Comparison of ENCODE assay signal across 8 mouse cellular contexts in the genomic region with DNA sequence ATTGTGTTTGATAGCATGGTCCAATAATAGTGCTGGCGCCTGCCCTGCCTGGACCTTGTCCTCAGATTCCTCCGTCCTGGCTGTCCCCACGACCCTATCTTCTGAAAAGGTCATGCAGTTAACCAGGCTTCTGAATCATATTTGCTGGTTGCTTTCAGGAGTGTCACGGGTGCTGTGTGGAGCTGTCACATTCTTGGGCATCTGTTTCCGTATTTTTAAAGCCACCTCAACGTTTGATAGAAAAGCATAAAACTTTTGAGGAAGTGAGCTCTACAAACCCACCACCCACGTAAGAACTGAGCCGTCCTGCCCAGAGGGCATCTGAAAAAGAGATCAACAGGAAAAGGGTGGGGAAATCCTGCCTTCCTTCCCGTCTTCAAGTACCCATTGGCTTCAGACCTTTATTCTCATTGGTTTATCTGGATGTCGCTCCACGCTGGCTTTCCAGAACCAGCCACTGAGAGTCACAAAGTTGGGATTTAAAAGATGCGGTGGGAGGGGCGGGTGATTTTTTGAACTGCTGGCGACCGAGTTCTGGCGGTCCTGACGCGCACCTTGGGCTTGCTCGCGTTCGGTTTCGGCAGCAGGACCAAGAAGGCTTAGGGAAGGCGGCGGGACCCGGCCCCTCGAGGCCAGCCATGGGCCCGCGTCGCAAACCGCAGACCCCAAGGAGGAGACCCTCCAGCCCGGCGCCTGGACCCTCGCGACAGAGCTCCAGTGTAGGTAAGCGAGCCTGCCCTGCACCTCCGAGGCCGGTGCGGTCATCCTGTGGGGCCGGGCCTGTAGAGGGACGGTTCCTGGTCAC. TPM values are rescaled to one million over a fixed set of nuclear protein-coding genes. Genes with fewer than 3 reads are reported as not detected.
A peak's percentile ranks its signal among the peaks of the same experiment; 100 is the strongest.
DNase-seq lines count a peak whose midpoint lies in the region; ATAC-seq lines count a peak whose summit lies in the region.

A gene (plus strand): TSS at position 387 of the 805 bp plus-strand sequence.

- under 1% methylated on average over 40 of the region's 40 CpGs for WGBS in forebrain, embryonic 14.5 days
- WGBS in neural tube, embryonic 15.5 days: under 1% methylated on average over 40 of the region's 40 CpGs

- intact Hi-C loops in heart, postnatal 14 days (cut with DNase I): no loop called here

- H3K4me2 ChIP-seq in forebrain, embryonic 14.5 days (ENCODE audit: low read length): peak within 1 kb of the TSS; percentile 77
- peak within 1 kb of the TSS; percentile 95 for H3K4me2 ChIP-seq in neural tube, embryonic 15.5 days

- H3K4me1 ChIP-seq in forebrain, embryonic 14.5 days (ENCODE audit: control insufficient read depth, insufficient read depth, low read length): peaks cover 7% of the 10 kb centered on the region
- peaks cover 10% of the 10 kb centered on the region for H3K4me1 ChIP-seq in neural tube, embryonic 15.5 days

- peak within 1 kb of the TSS; percentile 46; the same call in 1 of the 2 replicates for H3K27ac ChIP-seq in forebrain, embryonic 14.5 days (ENCODE audit: low read depth, low read length)
- H3K27ac ChIP-seq in neural tube, embryonic 15.5 days (replicated peaks): peak within 1 kb of the TSS; percentile 73

- H3K36me3 ChIP-seq in forebrain, embryonic 14.5 days (ENCODE audit: control insufficient read depth, insufficient read depth, low read length): peaks cover 12% of the 10 kb centered on the region; the same call in 1 of the 2 replicates
- H3K36me3 ChIP-seq in neural tube, embryonic 15.5 days: no peaks in the 10 kb centered on the region

- peak within 1 kb of the TSS; percentile 79 for H3K9ac ChIP-seq in forebrain, embryonic 14.5 days (ENCODE audit: low read length)
- peak within 1 kb of the TSS; percentile 68 for H3K9ac ChIP-seq in neural tube, embryonic 15.5 days (replicated peaks)

- peak; percentile 97 for ATAC-seq in forebrain, embryonic 14.5 days
- peak; percentile 96 for ATAC-seq in neural tube, embryonic 15.5 days (ENCODE audit: low FRiP score)

- H3K4me3 ChIP-seq in forebrain, embryonic 14.5 days (ENCODE audit: low read depth, low read length): peak within 1 kb of the TSS; percentile 80
- peak within 1 kb of the TSS; percentile 81 for H3K4me3 ChIP-seq in neural tube, embryonic 15.5 days (replicated peaks)

- H3K27me3 ChIP-seq in forebrain, embryonic 14.5 days (replicated peaks; ENCODE audit: control insufficient read depth, insufficient read depth, low read length): no peaks in the 10 kb centered on the region
- H3K27me3 ChIP-seq in neural tube, embryonic 15.5 days (replicated peaks): no peaks in the 10 kb centered on the region

- peak; percentile 96 for DNase-seq in ES-CJ7 (ENCODE audit: low read depth, low spot score)
- peak; percentile 82 for DNase-seq in cerebellum, adult 11 months
- DNase-seq in forebrain, embryonic 14.5 days (ENCODE audit: low spot score): peak; percentile 98
- peak; percentile 82 to 87 for DNase-seq in heart, postnatal 14 days
- peak; percentile 95 for DNase-seq in layer of hippocampus, adult 11-12 months (ENCODE audit: low spot score)
- peak; percentile 92 to 97 for DNase-seq in lung, adult 18-20 months
- DNase-seq in testis, postnatal 14 days (ENCODE audit: low spot score): peak; percentile 92

- no peaks in the 10 kb centered on the region for H3K9me3 ChIP-seq in forebrain, embryonic 14.5 days (replicated peaks; ENCODE audit: control insufficient read depth, low read length)
- H3K9me3 ChIP-seq in neural tube, embryonic 15.5 days (replicated peaks): no peaks in the 10 kb centered on the region

RNA-seq across cellular contexts. Expression of the gene that starts here (rescaled TPM):
- polyA plus RNA-seq in forebrain, embryonic 14.5 days (2014; fragmentation: Nextera tagmentation; extraction: Ambion mirVana): 147 and 206 TPM in 2 replicates
- total RNA-seq in heart, postnatal 14 days (2021): 10 to 100 TPM; 56.0 to 67.6 TPM
- polyA plus RNA-seq in neural tube, embryonic 15.5 days (2015; fragmentation: Nextera tagmentation; extraction: Ambion mirVana): 33.0 and 73.4 TPM in 2 replicates

Comparison
In these comparisons a context has a peak if more than half of its experiments do, and no peak if none do; other contexts are left out.
1. Peak in every context shown above with its lines: DNase-seq, ATAC-seq, H3K4me3 ChIP-seq and H3K27ac ChIP-seq.